Mouse (Mus musculus) gastrocnemius, adult 2 months (tissue): ENCODE measurements around the gene Galnt17. TPM values are rescaled to one million over a fixed set of nuclear protein-coding genes. Genes with fewer than 3 reads are reported as not detected.

Experiments used
- DNase-seq: peaks from one replicate; pipeline ENCODE4 v3.0.0; 2022
- H3K27ac ChIP-seq: fragments of 200-600 bp; 2 replicates; pipeline ENCODE4 v1.8.1; 2022; ENCODE audit warnings: mild to moderate bottlenecking
- H3K4me3 ChIP-seq: fragments of 200-600 bp; 2 replicates; pipeline ENCODE4 v1.8.1; 2022; ENCODE audit warnings: mild to moderate bottlenecking, moderate library complexity
- CTCF ChIP-seq: fragments of 200-600 bp; IDR thresholded peaks from 2 replicates; pipeline ENCODE4 v1.8.1; 2022; ENCODE audit warnings: antibody characterized with exemption, mild to moderate bottlenecking, moderate library complexity
- intact Hi-C: fragments of 180-260 bp; cut with DNase I; formaldehyde crosslinking; loops from one replicate; pipeline ENCODE4 v1.15.1; 2025
- total RNA-seq, 2 experiments: library from RNA; stranded (reverse); gene quantifications; 2 replicates each; pipeline ENCODE4 v1.2.3; 2021

Gene Galnt17
- total RNA-seq, 2 experiments from 2014 or later: 4.3 to 4.5 TPM

GRCm38 (mm10) chr5:130927138-130927793 lies 381.0 kb downstream of the Galnt17 start:
- H3K27ac ChIP-seq: no peak overlapping the region

GRCm38 (mm10) chr5:130925681-130926080 lies 382.6 kb downstream of the Galnt17 start:
- peak overlapping the region; percentile 63; the same call in 1 of the 2 replicates for H3K27ac ChIP-seq
- DNase-seq: no peak
- intact Hi-C loops: no loop called here
- TF ChIP-seq CTCF: no peak
- H3K4me3 ChIP-seq: 0 out of 2 replicates have a peak overlapping the region, but pooled peaks have one; percentile 11

More at GRCm38 (mm10) chr5:130927138-130927793, 381.0 kb downstream of the Galnt17 start:
- intact Hi-C loops: no loop called here
- H3K4me3 ChIP-seq: no peak overlapping the region
- TF ChIP-seq CTCF: peak; percentile 25; the same call in 1 of the 2 replicates
- no peak for DNase-seq

- intact Hi-C loops: no loop called here
- no peak for DNase-seq
- no peak overlapping the region for H3K27ac ChIP-seq
- H3K4me3 ChIP-seq: no peak overlapping the region
- TF ChIP-seq CTCF: no peak
Measured at GRCm38 (mm10) chr5:130924245-130924827, 384.0 kb downstream of the Galnt17 start.

GRCm38 (mm10) chr5:130919969-130920368 lies 388.3 kb downstream of the Galnt17 start:
- H3K4me3 ChIP-seq: no peak overlapping the region
- no peak for TF ChIP-seq CTCF
- H3K27ac ChIP-seq: no peak overlapping the region
- DNase-seq: no peak
- intact Hi-C loops: no loop called here

GRCm38 (mm10) chr5:130914606-130915005 lies 393.7 kb downstream of the Galnt17 start:
- no peak for DNase-seq
- no peak overlapping the region for H3K4me3 ChIP-seq
- no peak overlapping the region for H3K27ac ChIP-seq
- intact Hi-C loops: no loop called here
- TF ChIP-seq CTCF: no peak

GRCm38 (mm10) chr5:130911551-130911950 lies 396.7 kb downstream of the Galnt17 start:
- intact Hi-C loops: no loop called here
- no peak overlapping the region for H3K27ac ChIP-seq
- no peak for TF ChIP-seq CTCF
- no peak overlapping the region for H3K4me3 ChIP-seq
- no peak for DNase-seq

- intact Hi-C loops: no loop called here
- no peak for DNase-seq
- TF ChIP-seq CTCF: no peak
- no peak overlapping the region for H3K27ac ChIP-seq
- no peak overlapping the region for H3K4me3 ChIP-seq
Measured at GRCm38 (mm10) chr5:130901736-130902135, 406.6 kb downstream of the Galnt17 start.

- no peak for DNase-seq
- intact Hi-C loops: no loop called here
- Histone ChIP-seq H3K4me3 (no peak overlapping the region), H3K27ac (no peak overlapping the region)
- TF ChIP-seq CTCF: peak; percentile 47
Measured at GRCm38 (mm10) chr5:130895991-130896390, 412.3 kb downstream of the Galnt17 start.

- no peak for DNase-seq
- no peak overlapping the region for H3K27ac ChIP-seq
- intact Hi-C loops: no loop called here
- no peak overlapping the region for H3K4me3 ChIP-seq
- TF ChIP-seq CTCF: no peak
Measured at GRCm38 (mm10) chr5:130891735-130892134, 416.6 kb downstream of the Galnt17 start.

- no peak for DNase-seq
- no peak overlapping the region for H3K27ac ChIP-seq
- no peak overlapping the region for H3K4me3 ChIP-seq
- intact Hi-C loops: no loop called here
- no peak for TF ChIP-seq CTCF
Measured at GRCm38 (mm10) chr5:130880331-130880730, 428.0 kb downstream of the Galnt17 start.

- intact Hi-C loops: no loop called here
- no peak for TF ChIP-seq CTCF
- Histone ChIP-seq H3K4me3 (no peak overlapping the region), H3K27ac (no peak overlapping the region)
- DNase-seq: no peak
Measured at GRCm38 (mm10) chr5:130875391-130875790, 432.9 kb downstream of the Galnt17 start.

GRCm38 (mm10) chr5:130871086-130871485 lies 437.2 kb downstream of the Galnt17 start:
- Histone ChIP-seq H3K4me3 (no peak overlapping the region), H3K27ac (no peak overlapping the region)
- intact Hi-C loops: no loop called here
- TF ChIP-seq CTCF: no peak
- DNase-seq: no peak

GRCm38 (mm10) chr5:130869869-130870268 lies 438.4 kb downstream of the Galnt17 start:
- Histone ChIP-seq H3K4me3 (no peak overlapping the region), H3K27ac (no peak overlapping the region)
- peak; percentile 60 for TF ChIP-seq CTCF
- DNase-seq: no peak
- intact Hi-C loops: loop anchor here (10.0 kb wide), 1 partner anchor 135 kb away; no protein-coding TSS in a partner anchor
